Mouse (Mus musculus): ENCODE results near the gene Fgfr2. TPM values are rescaled to one million over a fixed set of nuclear protein-coding genes. Genes with fewer than 3 reads are reported as not detected.

Gene Fgfr2
- polyA plus RNA-seq, 2 experiments from 2014 or later, result not detected

DNA sequence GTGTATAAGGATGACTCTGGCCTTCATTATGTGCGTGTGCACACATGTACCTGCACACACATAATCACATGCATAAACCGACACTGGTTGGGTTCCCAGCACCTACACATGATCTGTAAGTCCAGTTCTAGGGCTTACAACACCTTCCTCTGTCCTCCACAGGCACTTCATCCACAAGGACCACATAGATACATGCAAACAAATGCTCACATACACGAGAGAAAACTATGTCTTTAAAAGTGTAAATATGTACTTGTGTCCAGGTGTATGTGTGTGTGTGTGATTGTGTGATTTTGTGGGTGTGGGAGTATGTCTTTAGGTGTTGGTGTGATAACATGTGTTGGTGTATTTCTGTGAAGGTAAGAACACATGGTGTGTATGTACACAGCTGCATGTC is 765.3 kb downstream of the Fgfr2 start:
- no peak for ATAC-seq

DNA sequence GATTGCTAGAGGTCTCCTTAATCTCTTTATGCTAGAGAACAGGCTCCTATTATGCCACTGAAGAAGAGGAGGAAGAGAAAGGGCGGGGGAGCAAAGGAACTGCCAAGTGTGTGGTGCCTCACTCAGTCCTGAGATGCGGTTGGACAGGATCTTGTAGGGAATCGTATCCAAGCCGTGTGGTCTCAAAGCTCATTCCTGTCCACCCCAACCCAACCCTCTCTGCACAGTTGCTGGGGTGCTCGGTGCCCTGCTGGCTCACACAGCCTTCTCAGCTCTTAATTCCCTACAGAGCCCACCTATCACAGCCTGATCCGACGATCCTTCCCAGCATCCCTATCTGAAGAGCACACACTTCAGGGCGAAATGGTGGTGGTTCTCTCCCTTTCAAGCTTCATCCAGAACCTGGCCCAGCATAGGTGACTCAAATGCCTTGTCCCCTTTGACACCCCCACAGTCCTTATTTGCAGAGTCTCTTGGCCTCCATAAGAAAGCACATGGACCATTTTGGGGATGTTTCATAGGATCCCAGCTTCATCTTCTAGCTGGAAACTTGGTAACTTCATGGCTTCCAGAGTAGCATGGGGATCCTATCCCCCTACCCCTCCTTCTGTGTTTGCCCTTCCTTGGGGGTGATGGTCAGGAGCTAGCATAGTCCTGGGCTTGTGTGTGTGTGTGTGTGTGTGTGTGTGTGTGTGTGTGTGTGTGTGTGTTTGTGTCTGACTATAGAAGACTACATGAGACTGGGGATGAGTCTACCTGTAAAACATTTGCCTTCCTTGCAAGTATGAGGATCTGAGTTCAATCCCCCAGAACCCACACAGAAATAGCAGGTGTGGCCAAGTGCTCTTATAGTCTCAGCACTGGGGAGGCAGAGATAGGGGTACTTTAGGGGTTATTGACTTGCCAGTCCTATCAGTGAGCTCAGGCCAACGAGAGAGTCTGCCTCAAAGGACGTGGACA is 766.0 kb downstream of the Fgfr2 start:
- no peak for ATAC-seq

DNA sequence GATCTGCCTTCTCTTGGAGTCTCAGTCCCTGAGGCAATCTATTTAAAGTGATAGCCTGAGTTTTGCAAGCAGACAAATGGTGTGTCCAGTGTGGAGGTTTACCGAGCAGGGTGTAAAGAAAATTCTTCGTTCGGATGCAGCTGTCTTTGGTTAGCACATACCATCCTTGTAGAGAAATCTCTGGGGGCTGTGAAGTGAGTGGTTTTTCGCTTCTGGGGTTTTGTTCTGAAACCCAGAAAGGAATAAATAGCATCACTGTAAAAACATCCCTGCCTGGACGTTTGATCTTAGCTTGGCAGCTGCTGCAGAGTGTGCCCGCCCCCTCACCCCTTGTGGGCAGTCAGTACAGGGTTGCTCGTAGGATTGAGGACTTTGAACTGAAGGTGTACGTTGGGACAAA is 767.0 kb downstream of the Fgfr2 start:
- no peak for ATAC-seq

DNA sequence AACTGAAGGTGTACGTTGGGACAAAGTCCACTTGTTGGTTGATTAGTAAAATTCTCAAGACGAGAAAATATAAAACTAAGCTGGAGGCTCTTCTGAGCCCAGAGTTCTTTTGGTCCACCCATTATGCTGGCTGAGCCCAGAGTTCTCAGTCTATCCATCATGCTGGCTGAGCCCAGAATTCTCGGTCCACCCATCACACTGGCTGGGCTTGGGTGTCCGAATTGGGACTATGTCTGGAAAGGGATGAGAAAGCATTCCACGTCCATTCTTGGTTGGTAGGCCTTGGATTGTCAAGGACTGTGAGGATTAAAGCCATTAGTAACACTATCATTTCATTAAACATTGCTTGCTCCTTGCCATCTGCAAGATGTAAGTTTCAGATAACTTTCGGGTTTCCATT is 767.4 kb downstream of the Fgfr2 start:
- ATAC-seq, result no peak

DNA sequence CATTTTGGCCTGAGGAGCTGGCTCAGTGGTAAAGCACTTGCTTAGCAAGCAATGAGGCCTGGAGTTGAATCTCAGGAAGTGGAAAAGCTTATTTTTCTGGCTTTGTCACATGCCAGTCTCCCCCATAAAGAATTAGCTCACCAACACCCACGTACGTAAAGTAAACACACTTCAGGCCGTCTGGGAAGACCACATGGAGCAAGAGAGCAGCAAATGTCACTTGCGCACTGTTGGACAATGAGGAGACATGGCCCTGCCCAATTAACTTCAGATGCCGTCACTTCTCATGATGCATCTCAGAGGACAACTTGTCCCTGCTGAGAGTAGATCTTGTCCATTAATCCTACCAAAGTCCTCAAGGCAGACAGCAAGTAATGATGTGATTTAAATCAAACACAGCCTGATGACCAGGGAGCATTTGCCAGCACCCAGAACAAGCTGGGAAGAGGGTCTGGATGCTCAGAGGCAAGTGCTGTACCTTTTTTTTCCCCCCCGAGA is 774.0 kb downstream of the Fgfr2 start:
- ATAC-seq, result no peak

DNA sequence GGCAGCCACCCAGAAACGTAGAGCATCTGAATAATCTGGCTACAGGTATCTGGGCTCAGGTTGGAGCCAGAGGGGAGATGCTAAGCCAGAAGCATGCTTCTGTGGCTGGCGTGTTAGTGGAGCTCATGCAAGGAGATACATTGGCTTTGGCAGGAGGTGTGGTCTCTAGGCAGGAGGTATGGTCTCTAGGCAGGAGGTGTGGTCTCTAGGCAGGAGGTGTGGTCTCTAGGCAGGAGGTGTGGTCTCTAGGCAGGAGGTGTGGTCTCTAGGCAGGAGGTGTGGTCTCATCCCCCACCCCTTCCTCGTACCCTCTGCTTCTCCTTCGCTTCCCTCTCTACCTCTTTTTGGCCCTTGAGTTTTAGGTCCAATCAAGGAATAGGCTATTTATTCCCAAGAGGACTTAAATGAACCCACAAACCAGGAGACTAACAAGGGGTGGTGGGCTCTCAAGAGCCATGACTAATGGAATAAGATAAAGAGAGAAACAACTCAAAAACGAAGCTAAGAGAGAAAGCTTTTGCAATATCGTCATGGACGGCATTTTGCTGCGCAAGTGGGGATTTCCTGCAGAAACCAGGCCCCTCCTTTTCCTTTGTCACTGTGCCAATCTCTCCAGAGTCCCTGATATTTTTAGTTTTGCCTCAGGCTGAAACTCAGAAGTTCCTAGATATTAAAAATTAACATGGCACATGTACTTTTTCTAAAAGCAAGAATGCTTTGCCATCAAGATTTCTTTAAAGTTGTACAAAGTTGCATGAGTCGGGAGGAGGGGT is 775.7 kb downstream of the Fgfr2 start:
- no peak for ATAC-seq

DNA sequence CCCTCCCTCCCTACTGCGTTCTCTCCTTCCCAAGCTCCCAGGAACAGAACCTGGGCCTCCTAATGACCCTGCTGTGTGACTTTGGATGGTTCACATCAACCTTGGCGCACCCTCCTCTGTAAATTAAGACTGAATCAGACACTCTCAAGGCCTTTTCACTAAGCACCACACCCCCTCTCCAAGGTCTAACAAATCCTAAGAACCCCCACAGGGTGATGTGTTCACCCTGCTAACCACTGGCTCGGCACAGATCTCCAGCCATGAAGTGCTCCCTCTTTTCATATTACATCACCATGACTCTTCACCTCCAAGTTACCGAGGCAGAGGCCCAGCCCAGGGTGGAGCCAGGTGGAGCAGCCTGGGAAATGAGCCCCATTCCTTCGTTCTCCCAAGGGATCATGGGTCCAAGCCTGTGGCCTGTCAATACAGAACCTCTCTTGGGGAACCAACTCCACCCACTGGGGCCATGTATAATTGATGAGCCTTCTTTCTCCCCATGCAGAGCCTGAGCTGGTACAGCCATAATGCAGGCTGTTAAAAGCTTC is 777.6 kb downstream of the Fgfr2 start:
- ATAC-seq, result no peak

DNA sequence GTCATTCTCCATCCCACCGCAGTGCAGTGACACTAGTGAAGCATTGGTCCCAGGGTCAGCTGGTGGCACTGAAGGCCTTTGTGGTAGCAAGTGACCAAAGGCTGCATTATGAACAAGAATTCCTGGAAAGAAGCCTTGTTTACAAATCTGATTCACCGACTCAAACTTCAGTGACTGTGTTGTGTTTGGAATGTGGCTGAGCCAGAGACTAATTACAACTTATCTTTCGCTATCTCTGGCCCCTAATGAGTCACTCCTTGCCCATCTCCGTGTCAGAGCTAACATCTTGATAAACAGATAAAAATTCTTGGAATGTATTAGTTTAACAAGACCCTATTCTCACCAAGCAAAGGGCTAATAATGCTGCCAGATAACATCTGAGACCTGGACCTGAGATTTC is 778.5 kb downstream of the Fgfr2 start:
- no peak for ATAC-seq

DNA sequence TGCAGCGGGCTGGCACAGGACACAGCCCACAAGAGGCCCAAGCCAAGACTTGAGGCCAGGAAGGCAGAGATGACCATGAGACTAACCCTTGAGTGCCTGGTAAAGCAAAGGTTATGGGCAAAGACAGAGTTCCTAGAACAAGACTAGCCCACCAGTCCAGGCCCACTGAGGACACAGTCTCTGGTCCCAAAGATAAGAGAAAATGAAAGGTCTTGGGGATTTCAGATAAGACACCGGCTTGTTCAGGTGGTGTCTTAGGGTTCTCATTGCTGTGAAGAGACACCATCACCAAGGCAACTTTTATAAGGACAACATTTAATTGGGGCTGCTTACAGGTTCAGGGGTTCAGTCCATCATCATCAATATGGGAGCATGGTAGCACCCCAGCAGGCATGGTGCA is 779.2 kb downstream of the Fgfr2 start:
- ATAC-seq, result no peak

DNA sequence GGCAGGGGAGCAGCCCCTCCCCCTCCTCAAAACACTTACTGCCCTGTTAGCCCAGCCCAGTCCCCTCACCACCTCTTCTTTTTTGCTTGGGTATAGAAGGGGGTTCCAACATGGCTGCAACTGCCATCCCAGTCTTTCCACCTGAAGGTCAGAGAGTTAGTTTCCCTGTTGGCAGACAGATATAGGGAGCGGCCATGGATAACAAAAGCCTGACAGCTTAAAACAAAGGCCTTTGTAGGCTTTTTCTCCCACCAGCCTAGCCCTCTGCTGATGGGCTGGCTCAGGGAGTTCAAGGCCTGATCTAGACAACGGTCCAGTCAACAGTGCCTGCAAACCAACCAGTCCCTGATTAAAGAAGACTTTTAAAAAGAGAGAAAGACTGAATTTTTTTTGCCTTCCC is 780.0 kb downstream of the Fgfr2 start:
- ATAC-seq, result no peak

DNA sequence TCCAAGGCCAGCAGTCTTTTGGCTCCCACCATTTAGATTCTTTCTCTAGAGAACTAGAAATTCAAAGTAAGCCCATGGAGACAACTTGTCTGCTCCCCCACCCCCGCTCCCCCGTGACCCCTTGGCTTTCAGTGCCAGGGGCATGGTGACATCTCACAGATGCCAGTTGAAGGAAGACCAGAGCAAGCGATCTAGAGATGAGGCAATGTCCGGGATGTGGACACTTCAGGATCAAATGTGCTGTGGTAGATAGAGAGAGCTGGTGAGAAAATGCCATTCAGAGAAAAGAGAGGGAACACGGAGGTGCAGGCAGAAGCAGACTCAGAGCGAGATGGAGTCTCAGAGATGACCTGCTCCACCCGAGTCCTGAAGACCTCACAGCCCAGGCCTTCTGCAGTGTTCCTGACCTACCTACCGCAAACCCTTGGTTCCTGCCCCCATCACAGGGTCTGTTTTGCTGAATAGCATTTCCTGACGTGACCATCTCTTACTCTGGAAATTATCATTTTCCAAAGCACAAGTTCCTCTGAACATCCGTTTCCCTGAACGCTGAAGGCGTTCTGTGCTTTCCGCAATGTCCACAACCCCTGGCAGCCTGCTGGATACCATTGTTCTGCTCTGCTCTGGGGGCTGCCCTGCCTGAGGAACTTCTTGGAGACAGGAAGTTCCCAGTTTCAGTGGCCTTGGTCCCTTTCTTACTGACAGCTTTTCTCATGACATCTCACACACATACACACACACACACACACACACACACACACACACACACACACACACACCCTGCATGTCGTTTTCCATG is 783.9 kb downstream of the Fgfr2 start:
- no peak for ATAC-seq

DNA sequence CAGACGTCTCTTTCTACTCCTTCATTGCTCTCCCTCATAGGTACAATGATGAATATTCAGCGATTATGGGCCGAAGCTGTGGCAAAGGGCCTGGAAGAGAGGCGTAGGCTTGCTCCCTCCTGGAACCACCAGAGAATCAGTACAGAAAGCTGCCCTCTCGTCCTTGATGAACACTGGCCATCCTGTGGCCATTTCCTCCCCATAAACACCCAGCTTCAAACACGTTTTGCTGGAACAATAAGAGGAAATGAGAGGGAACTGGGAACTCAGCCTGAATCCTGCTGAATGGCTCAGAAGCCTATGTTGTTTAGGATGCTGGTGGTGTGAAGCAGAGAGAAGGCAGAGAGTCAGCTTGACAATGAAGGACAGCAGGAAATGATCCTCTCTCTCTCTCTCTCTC is 784.8 kb downstream of the Fgfr2 start:
- no peak for ATAC-seq

DNA sequence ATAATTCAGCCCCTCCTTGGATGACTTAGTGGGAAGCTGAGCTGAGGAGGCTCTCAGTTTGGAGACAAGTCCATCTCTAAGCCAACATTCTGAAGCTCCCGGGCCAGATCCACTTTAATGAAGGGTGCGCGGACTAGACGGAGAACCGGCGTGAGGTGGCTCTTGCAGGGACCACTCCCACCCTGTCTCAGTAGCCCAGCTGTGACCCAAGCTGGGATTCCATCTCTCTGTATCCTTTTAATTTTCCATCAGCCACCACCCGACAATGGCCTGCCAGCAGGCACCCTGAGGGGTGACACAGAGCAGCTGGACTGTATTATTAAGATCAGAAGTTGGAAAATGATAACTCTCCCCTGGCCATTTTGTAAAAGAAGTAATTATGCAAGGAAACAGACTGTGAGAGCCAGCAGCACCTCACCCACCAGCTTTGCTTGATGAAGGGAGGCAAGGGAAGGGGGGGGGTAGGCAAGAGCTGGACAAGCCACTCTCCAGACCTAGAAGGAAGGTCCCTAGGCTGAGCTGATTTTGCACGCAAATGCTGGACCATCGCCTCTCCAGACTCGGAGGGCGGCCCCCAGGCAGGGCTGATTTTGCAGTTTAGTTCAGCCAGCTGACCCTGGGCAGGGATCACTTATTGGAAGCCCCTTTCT is 785.8 kb downstream of the Fgfr2 start:
- no peak for ATAC-seq

DNA sequence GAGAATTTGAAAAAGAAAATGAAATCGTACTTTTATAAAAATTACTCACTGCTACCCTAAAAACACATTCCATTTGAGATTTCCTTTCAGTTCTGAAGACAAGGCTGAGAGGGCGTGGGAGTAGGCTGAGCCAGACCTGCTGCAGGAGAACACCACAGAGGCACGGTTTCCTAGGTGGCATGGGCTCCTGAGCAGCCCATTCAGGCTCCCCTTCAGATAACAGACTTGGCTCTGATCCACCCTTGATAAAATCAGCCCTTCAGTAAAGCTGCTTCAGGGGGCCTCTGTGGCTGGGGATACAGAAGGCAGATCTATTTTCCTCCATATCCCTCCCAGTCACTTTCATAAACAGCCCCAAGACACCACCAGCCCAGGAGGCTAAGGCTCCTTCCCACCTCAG is 786.4 kb downstream of the Fgfr2 start:
- ATAC-seq, result peak; percentile 34

DNA sequence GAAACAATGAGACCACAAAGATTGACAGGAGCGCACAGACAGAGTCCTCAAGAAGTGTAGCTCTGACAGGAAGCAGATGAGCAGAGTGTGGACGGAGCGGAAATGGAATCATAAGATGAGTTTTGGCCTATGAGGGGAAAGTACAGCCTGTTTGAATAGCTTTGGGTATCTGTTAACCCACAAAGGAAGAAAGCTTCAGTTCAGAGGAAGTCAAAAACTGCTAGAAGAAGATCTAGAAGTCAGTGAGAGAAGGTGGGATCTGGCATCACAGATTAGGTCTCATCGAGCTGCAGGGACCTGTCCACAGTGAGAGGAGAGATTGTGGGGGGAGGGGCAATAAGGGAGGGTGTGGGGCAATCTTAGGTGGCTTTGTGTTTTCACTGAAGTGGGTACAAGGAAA is 787.8 kb downstream of the Fgfr2 start:
- ATAC-seq, result peak; percentile 94

DNA sequence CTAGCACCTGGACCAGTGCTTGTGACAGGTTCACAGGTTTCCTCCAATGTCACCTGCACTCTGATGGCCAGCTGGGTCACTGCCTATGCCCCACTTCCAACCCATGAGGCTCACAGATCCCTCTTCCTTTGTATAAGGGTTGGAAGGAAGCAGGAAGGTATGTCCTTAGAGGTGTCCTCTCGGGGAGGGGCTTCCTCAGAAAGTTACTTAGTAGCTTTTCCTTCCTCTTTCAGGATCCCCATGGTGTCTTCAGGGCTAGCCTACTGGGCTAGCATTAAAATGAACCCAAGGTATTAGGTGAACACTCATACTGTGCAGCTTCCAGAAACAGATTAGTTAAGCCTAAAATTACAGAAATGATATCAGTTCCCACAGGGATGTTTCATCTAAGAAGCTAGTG is 790.1 kb downstream of the Fgfr2 start:
- no peak for ATAC-seq

DNA sequence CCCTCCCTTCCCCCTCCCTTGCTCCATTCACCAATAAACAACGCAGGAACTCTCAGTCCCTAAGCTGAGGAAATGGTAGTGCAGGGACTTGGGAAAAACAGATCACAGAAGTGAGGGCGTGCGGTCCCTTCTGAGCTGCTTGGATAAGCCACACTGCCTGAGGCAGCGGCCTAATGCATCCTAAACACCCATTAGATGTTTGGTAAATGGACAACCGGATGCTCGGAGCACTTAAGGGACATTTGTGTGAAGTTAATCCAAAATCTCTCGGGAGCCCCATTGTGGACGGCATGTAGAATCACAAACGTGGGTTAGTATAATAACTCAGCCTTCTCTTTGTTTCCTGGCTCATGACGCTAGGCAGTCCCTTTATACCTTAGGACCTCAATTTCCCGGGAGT is 791.0 kb downstream of the Fgfr2 start:
- no peak for ATAC-seq

DNA sequence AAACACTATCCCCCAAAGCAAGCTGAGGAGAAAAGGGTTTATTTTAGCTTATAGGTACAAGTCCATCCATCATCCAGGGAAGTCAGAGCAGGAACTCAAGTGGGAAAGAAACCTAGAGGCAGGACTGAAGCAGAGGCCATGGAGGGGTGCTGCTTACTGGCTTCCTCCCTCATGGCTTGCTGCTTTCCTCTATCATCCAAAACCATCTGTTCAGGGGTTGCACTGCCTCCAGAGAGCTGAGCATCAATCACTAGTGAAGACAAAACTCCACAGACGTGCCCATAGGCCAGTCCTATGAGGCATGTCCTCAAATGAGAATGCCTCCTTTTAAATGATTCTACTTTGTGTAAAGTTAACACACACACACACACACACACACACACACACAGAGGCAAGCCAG is 793.0 kb downstream of the Fgfr2 start:
- no peak for ATAC-seq

DNA sequence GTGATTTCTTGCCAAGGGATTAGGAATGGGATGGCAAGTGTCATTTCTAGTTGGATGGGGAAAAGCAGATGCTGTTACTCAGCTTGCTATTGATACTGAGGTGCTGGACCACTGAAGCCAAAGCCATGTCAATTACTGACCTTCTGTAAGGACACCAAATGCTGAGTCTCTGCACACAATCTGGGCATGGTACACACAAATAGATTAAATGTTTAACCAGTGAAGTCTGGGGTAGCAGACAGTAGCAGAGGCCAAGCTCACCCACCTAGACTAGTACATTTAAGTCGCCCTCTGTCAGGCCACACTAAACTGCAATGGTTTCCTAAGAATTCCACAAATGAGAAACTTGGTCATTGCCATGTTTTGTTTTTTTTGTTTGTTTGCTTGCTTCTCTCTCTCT is 794.5 kb downstream of the Fgfr2 start:
- no peak for ATAC-seq

DNA sequence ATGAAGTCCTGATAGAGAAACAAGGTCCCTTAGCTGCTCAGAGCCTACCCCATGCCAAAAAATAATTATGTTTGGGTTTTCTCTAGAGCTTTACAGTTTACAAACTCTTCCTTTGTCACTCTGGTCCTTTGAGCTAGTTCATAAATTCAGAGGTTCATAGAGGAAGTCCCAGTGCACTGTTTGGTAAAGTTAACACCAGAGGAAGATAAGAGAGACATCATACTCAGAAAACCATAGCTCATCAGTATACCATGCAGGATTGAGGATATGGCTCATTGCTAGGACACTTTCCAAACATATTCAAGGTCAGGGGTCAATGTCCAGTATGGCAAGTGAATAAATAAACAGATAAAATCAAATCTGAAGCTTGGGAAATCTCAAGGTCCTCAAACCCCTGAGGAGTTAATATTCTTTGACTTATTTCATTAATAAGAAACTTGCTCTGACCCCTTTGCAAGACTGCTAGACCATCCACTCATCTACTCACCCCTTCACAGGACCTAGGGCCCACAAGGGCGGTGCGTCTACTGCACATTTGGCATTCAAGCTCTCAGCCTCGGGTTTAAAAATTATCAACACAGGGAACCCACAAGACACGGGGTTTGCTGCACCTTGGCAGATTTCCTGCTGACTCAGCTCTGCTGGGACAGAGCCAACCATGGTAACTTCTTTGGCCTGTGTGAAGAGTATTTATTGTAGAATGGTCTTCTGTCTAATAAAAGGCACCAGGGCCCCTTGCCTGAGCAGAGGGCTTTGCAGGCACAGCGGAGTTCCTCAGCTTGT is 797.4 kb downstream of the Fgfr2 start:
- ATAC-seq, result no peak

DNA sequence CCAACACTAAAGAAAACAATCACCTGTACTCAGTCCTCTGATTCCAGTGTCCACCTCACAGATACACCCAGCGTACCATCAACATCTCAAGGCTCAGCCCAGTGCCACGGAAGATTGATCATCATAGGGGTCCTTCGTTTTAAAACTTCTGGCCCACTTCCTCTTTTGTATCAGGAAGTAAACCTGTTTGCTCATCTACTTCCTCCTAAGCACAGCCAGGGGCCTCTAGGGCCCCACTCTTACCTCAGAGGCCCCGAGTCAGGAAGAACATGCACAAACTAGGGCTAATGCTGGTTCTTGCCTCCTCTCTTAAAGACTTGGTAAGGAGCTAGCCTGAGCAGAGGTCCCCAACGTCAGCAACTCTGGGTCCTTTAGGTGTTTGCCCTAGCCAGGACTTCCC is 799.7 kb downstream of the Fgfr2 start:
- ATAC-seq, result peak; percentile 61

Data from activated CD4-positive, CD25-positive, alpha-beta regulatory T cell, adult 4 months (primary cell).